Mouse (Mus musculus) heart, postnatal 0 days (tissue): ENCODE measurements around the gene Bcas3.

Experiments used
- CTCF ChIP-seq: IDR thresholded peaks from 2 replicates; pipeline ENCODE4 v1.5.1; 2016; ENCODE audit warnings: antibody characterized with exemption, control low read depth, low read depth
- EP300 ChIP-seq: IDR thresholded peaks from 2 replicates; pipeline ENCODE4 v1.6.1; 2016; ENCODE audit warnings: antibody characterized with exemption, low read depth

DNA sequence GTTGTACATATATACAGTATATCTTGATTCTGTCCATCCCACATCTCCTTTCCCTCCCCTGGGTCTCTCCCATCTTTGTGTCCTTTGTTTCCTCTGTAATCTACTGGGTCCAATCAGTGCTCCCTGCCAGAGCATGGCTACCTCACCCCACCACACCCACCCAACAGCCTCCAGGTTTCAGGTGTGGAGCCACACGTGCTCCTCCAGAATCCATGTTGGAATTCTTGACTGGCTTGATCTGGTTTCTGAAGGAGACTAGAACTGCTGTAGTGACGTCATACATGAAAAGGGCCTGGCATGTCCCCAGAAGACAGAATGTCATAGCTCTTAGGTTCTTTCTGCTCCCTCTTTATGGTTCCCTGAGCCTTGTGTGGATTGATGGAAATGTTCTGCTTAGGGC lies 395.9 kb downstream of the Bcas3 start:
- TF ChIP-seq CTCF (no peak), EP300 (no peak)
